Comparison of ENCODE assay signal across 8 mouse cellular contexts in genomic region chr4:106529375-106530112, GRCm38 (mm10). TPM values are rescaled to one million over a fixed set of nuclear protein-coding genes. Genes with fewer than 3 reads are reported as not detected.
A peak's percentile ranks its signal among the peaks of the same experiment; 100 is the strongest.
DNase-seq lines count a peak whose midpoint lies in the region; ATAC-seq lines count a peak whose summit lies in the region.

No protein-coding gene starts in this region.

- no peaks in the 10 kb centered on the region for H3K36me3 ChIP-seq in intestine, embryonic 14.5 days (ENCODE audit: control insufficient read depth, insufficient read depth, low read length)

- peak overlapping the region; percentile 43 for H3K4me2 ChIP-seq in intestine, embryonic 14.5 days (ENCODE audit: low read length)

- H3K9me3 ChIP-seq in intestine, embryonic 14.5 days (ENCODE audit: control insufficient read depth, low read length): no peaks in the 10 kb centered on the region

- 14% methylated on average over 17 of the region's 17 CpGs for WGBS in intestine, embryonic 14.5 days

- H3K27ac ChIP-seq in intestine, embryonic 14.5 days (ENCODE audit: low read depth): no peak overlapping the region

- H3K4me3 ChIP-seq in intestine, embryonic 14.5 days (ENCODE audit: low read depth, low read length): peak overlapping the region; percentile 14; the same call in 1 of the 2 replicates

- intact Hi-C loops in left cerebral cortex, postnatal 10 days (cut with DNase I): loop anchor here (1.0 kb wide), 1 partner anchor 55 kb away; no protein-coding TSS in a partner anchor

- peak; percentile 89 for DNase-seq in adrenal gland, adult 2 months
- peak; percentile 96 for DNase-seq in embryo, embryonic 11 days
- DNase-seq in gastrocnemius, postnatal 25 days: peak; percentile 77
- peak; percentile 93 for DNase-seq in intestine, embryonic 14.5 days (ENCODE audit: low spot score)
- DNase-seq in left cerebral cortex, postnatal 10 days (ENCODE audit: extremely low spot score in 1 of 2, low spot score in 2 of 2): peak; percentile 87 to 92
- DNase-seq in right cerebral cortex, postnatal 14 days: peak; percentile 94
- DNase-seq in urinary bladder, postnatal 25 days (ENCODE audit: low spot score): peak; percentile 92

- peak; percentile 86 for ATAC-seq in intestine, embryonic 14.5 days (replicated peaks; ENCODE audit: low FRiP score, low TSS enrichment, low read depth)
- ATAC-seq in megakaryocyte-erythroid progenitor cell, adult 5-6 weeks (replicated peaks; ENCODE audit: low FRiP score, low TSS enrichment, poor library complexity, severe bottlenecking): peak; percentile 93

- 0 out of 2 replicates have a peak, but pooled peaks cover 4% of the 10 kb centered on the region for H3K4me1 ChIP-seq in intestine, embryonic 14.5 days (replicated peaks; ENCODE audit: control insufficient read depth, insufficient read depth, low read length)

- no peaks in the 10 kb centered on the region for H3K27me3 ChIP-seq in intestine, embryonic 14.5 days (replicated peaks; ENCODE audit: control insufficient read depth, insufficient read depth, low read length)

- peak overlapping the region; percentile 22; the same call in 1 of the 2 replicates for H3K9ac ChIP-seq in intestine, embryonic 14.5 days (ENCODE audit: low read length)

RNA-seq across cellular contexts. Expression of gene Dhcr24, which starts 31.3 kb away (rescaled TPM):
- total RNA-seq in adrenal gland, adult 2 months (2021): 100 to 1,000 TPM in 1 of 2 experiments, 10 to 100 TPM in 1; 86.6 to 366 TPM
- polyA plus RNA-seq in adrenal gland, adult 2 months (2012; rRNA removed): 253 and 508 TPM in 2 replicates
- 1 to 10 TPM; 4.4 to 5.5 TPM for total RNA-seq in gastrocnemius, postnatal 25 days (2021)
- polyA plus RNA-seq in intestine, embryonic 14.5 days (2014; fragmentation: Nextera tagmentation; extraction: Ambion mirVana): 30.4 and 38.2 TPM in 2 replicates
- 100 to 1,000 TPM; 133 to 143 TPM for total RNA-seq in left cerebral cortex, postnatal 10 days (2021)
- 27.7 and 27.8 TPM in 2 replicates for total RNA-seq in megakaryocyte-erythroid progenitor cell, adult 5-6 weeks (2014; fragmentation: Nextera tagmentation)
- 9.4 and 11.2 TPM in 2 replicates for total RNA-seq in megakaryocyte-erythroid progenitor cell, adult 5-6 weeks (2017)

RNA-seq across cellular contexts. Expression of gene Bsnd, which starts 37.5 kb away (rescaled TPM):
- not detected for total RNA-seq in adrenal gland, adult 2 months (2021)
- 0.07 and 0.08 TPM in 2 replicates for polyA plus RNA-seq in adrenal gland, adult 2 months (2012; rRNA removed)
- not detected for total RNA-seq in gastrocnemius, postnatal 25 days (2021)
- polyA plus RNA-seq in intestine, embryonic 14.5 days (2014; fragmentation: Nextera tagmentation; extraction: Ambion mirVana): not detected in 2 replicates
- total RNA-seq in left cerebral cortex, postnatal 10 days (2021): not detected
- not detected in 2 replicates for total RNA-seq in megakaryocyte-erythroid progenitor cell, adult 5-6 weeks (2014; fragmentation: Nextera tagmentation)
- not detected in 2 replicates for total RNA-seq in megakaryocyte-erythroid progenitor cell, adult 5-6 weeks (2017)
